Mouse (Mus musculus) stomach, embryonic 15.5 days (tissue): ENCODE data around the gene Tbcc. TPM values are rescaled to one million over a fixed set of nuclear protein-coding genes. Genes with fewer than 3 reads are reported as not detected.
"Not testable (repeated sequence)": the region's sequence is repeated elsewhere in the genome, so short reads cannot be mapped to it uniquely, and the experiment has no call there.

Source experiments
- ATAC-seq: fragments of 200-750 bp; cut with Nextera tagmentation; 2 replicates; pipeline ENCODE4 v1.8.0; 2017; ENCODE audit warnings: low read depth, moderate number of reproducible peaks, moderate TSS enrichment; ENCODE audit not compliant: insufficient read depth, low FRiP score
- H3K27ac ChIP-seq: fragments of 300-500 bp; sonication (generic); 2 replicates; pipeline ENCODE4 v1.5.1; 2015; ENCODE audit warnings: mild to moderate bottlenecking, inconsistent platforms
- H3K27me3 ChIP-seq: fragments of 300-500 bp; sonication (generic); replicated peaks from 2 replicates; pipeline ENCODE4 v1.6.1; 2015; ENCODE audit warnings: inconsistent platforms
- H3K36me3 ChIP-seq: fragments of 300-500 bp; sonication (generic); 2 replicates; pipeline ENCODE4 v1.6.1; 2015; ENCODE audit warnings: inconsistent platforms
- H3K4me1 ChIP-seq: fragments of 300-500 bp; sonication (generic); 2 replicates; pipeline ENCODE4 v1.6.1; 2015; ENCODE audit warnings: inconsistent platforms
- H3K4me2 ChIP-seq: fragments of 300-500 bp; sonication (generic); 2 replicates; pipeline ENCODE4 v1.6.1; 2015; ENCODE audit warnings: mild to moderate bottlenecking, inconsistent platforms
- H3K4me3 ChIP-seq: fragments of 300-500 bp; sonication (generic); replicated peaks from 2 replicates; pipeline ENCODE4 v1.5.1; 2015; ENCODE audit warnings: inconsistent platforms
- H3K9ac ChIP-seq: fragments of 300-500 bp; sonication (generic); 2 replicates; pipeline ENCODE4 v1.6.1; 2015; ENCODE audit warnings: inconsistent platforms
- H3K9me3 ChIP-seq: fragments of 300-500 bp; sonication (generic); 2 replicates; pipeline ENCODE4 v1.6.1; 2016; ENCODE audit warnings: inconsistent platforms
- WGBS: fragments of 180-500 bp; shearing (Covaris S2); methylation state at CpG from one replicate; pipeline ENCODE4 v1.1.7; 2015; 5-methylcytosine and 5-hydroxymethylcytosine counted together
- polyA plus RNA-seq: library from polyadenylated mRNA; unstranded; fragments of >200 nt; fragmentation: Nextera tagmentation; extraction: Ambion mirVana; gene quantifications from 2 replicates; pipeline ENCODE4 v1.2.1, GENCODE M21; 2015

Tbcc gene
- polyA plus RNA-seq = 54.8 and 63.0 TPM in 2 replicates

GRCm38 (mm10) chr17:46890116-46890815 is at the start of gene Tbcc:
Gene Tbcc (plus strand): TSS chr17:46890684.
- Histone ChIP-seq H3K36me3 (no peaks in the 10 kb centered on the region), H3K9me3 (no peaks in the 10 kb centered on the region), H3K4me1 (peaks cover 28% of the 10 kb centered on the region), H3K4me2 (peak within 1 kb of the TSS; percentile 94), H3K9ac (peak within 1 kb of the TSS; percentile 95), H3K4me3 (peak within 1 kb of the TSS; percentile 92), H3K27me3 (no peaks in the 10 kb centered on the region), H3K27ac (peak within 1 kb of the TSS; percentile 98)
- WGBS = under 1% methylated on average over 40 of the region's 40 CpGs
- peak; percentile 89 for ATAC-seq

DNA sequence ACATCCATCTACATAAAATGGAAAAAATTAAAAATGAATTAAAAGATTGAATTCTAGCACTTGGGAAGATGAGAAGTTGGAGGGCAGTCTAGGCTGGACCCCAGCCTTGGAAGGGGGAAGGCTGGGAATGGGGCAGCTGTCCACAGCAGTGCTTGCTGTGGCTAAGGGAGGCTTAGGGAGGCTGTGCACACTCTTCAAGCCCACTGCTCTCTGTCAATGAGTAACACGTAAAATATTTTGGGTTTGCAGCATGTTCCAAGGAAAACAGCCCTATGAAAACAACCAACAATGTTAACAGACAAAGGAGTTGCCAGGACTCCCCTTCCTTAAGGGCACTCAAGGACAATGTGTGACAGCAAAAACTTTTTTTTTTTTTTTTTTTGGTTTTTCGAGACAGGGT is 47.5 kb upstream of the Tbcc start:
- WGBS = 75% methylated on average over 2 of the region's 2 CpGs
- Histone ChIP-seq H3K4me2 (no peak overlapping the region), H3K36me3 (no peaks in the 10 kb centered on the region), H3K4me1 (no peaks in the 10 kb centered on the region), H3K4me3 (no peak overlapping the region), H3K9me3 (no peaks in the 10 kb centered on the region), H3K27me3 (no peaks in the 10 kb centered on the region), H3K27ac (no peak overlapping the region), H3K9ac (no peak overlapping the region)
- ATAC-seq = no peak

- H3K4me1 ChIP-seq = no peaks in the 10 kb centered on the region
- H3K9me3 ChIP-seq = no peaks in the 10 kb centered on the region
- H3K4me2 ChIP-seq = no peak overlapping the region
- no peak overlapping the region for H3K9ac ChIP-seq
- H3K27me3 ChIP-seq = no peaks in the 10 kb centered on the region
- 64% methylated on average over 7 of the region's 7 CpGs for WGBS
- H3K36me3 ChIP-seq = no peaks in the 10 kb centered on the region
- no peak overlapping the region for H3K4me3 ChIP-seq
- no peak for ATAC-seq
- H3K27ac ChIP-seq = no peak overlapping the region
These were observed 46.8 kb upstream of the Tbcc start for GRCm38 (mm10) chr17:46843716-46844115.

DNA sequence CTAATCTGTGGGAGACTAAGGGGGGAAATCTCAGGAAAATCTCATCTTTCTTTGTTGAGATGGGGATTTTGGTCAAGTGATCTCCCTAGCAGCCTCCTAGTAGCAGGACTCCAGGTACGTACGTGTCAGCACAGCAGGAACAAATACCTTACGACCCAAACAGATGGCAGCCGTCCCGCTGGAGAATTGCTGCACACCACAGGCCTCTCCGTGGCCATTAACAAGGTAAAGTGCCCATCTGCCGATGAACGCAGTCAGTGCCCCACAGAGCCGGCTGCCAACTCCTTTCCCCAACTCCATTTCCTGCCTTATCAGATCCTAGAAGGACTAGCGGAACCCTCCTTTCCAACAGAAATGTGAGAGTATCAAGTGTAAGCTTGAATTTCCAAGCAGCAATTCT is 45.7 kb upstream of the Tbcc start:
- H3K4me1 ChIP-seq = no peaks in the 10 kb centered on the region
- no peak overlapping the region for H3K27ac ChIP-seq
- H3K36me3 ChIP-seq = no peaks in the 10 kb centered on the region
- H3K27me3 ChIP-seq = no peaks in the 10 kb centered on the region
- no peak for ATAC-seq
- no peaks in the 10 kb centered on the region for H3K9me3 ChIP-seq
- H3K4me3 ChIP-seq = no peak overlapping the region
- H3K4me2 ChIP-seq = no peak overlapping the region
- H3K9ac ChIP-seq = no peak overlapping the region
- 75% methylated on average over 10 of the region's 10 CpGs for WGBS

DNA sequence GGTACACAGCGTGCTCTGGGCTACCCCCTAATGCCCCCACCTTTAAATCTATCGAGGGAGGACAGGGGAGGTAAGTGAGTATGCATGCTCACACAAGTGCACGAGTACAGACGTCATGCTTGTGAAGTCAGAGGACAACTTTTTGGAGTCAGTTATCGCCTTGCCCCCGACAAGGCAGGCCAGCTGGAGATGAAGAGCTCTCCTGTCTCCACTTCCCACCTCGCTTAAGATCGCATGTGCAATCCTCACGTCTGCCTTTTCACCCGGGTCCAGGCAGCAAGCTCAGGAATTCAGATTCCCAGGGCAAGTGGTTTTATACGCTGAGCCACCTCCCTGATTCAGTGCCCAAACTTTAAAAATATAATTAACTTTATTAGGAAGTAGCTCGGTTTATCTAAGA is 45.2 kb upstream of the Tbcc start:
- no peaks in the 10 kb centered on the region for H3K27me3 ChIP-seq
- no peaks in the 10 kb centered on the region for H3K4me1 ChIP-seq
- H3K36me3 ChIP-seq = no peaks in the 10 kb centered on the region
- no peak for ATAC-seq
- H3K27ac ChIP-seq = no peak overlapping the region
- no peak overlapping the region for H3K4me2 ChIP-seq
- H3K9me3 ChIP-seq = no peaks in the 10 kb centered on the region
- no peak overlapping the region for H3K4me3 ChIP-seq
- WGBS = 76% methylated on average over 12 of the region's 12 CpGs
- H3K9ac ChIP-seq = no peak overlapping the region

GRCm38 (mm10) chr17:46846573-46846972 is 43.9 kb upstream of the Tbcc start:
- H3K27me3 ChIP-seq, H3K36me3 ChIP-seq, H3K4me1 ChIP-seq, H3K4me2 ChIP-seq, H3K9ac ChIP-seq, ATAC-seq, H3K9me3 ChIP-seq, H3K4me3 ChIP-seq, H3K27ac ChIP-seq: not testable (repeated sequence)
- WGBS = 93% methylated on average over 18 of the region's 18 CpGs

- Histone ChIP-seq H3K9ac (no peak overlapping the region), H3K4me3 (no peak overlapping the region), H3K27ac (no peak overlapping the region), H3K27me3 (no peaks in the 10 kb centered on the region), H3K4me2 (no peak overlapping the region), H3K36me3 (no peaks in the 10 kb centered on the region), H3K4me1 (no peaks in the 10 kb centered on the region), H3K9me3 (no peaks in the 10 kb centered on the region)
- no peak for ATAC-seq
- 91% methylated on average over 7 of the region's 7 CpGs for WGBS
These were observed 43.3 kb upstream of the Tbcc start for GRCm38 (mm10) chr17:46847206-46847605.

DNA sequence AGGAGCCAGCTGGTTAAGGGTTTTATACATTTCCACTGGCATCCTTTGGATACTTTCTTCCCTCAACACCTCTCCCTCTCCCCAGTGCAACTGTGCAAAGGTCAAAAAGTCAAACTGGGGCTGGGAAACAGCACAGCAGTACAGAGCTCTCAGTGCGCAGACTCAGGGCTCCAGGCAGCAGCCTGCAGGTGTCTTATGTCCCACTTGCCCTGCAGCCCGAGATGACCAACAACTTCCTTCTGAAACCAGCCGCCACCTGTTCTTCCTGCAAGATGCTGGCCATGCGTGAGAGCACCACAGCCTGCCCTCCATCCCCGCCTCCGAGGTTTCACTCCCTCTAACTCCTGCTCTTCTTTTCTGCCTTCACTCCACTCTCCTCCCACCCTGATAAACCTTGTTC is 37.8 kb upstream of the Tbcc start:
- ATAC-seq = peak; percentile 41; the same call in 1 of the 2 replicates
- 17% methylated on average over 6 of the region's 6 CpGs for WGBS
- Histone ChIP-seq H3K4me3 (no peak overlapping the region), H3K27ac (peak overlapping the region; percentile 57), H3K4me2 (no peak overlapping the region), H3K36me3 (no peaks in the 10 kb centered on the region), H3K9me3 (no peaks in the 10 kb centered on the region), H3K9ac (no peak overlapping the region), H3K27me3 (no peaks in the 10 kb centered on the region), H3K4me1 (peaks cover 22% of the 10 kb centered on the region)

DNA sequence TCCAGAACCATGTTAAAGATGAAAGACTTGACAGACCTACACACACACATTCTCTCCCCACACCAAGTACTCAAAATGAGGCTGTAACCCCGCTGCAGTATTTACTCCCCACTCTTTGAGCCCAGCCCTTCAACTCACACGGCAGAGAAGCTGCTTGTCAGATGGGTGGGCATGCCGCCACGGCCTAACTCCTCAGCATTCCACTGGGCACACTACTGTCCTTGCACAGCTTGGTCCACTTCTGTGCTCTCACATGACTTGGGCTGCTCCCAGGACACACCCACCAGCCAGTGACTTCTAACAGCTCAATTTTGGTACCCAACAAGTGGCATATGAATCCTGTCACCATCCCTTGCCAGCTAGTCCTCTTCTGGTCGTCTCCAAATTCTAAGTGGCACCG is 37.2 kb upstream of the Tbcc start:
- no peaks in the 10 kb centered on the region for H3K9me3 ChIP-seq
- H3K4me2 ChIP-seq = peak overlapping the region; percentile 9; the same call in 1 of the 2 replicates
- peaks cover 22% of the 10 kb centered on the region for H3K4me1 ChIP-seq
- H3K9ac ChIP-seq = no peak overlapping the region
- no peak overlapping the region for H3K4me3 ChIP-seq
- H3K27ac ChIP-seq = peak overlapping the region; percentile 57
- H3K36me3 ChIP-seq = no peaks in the 10 kb centered on the region
- 33% methylated on average over 6 of the region's 6 CpGs for WGBS
- H3K27me3 ChIP-seq = no peaks in the 10 kb centered on the region
- ATAC-seq = no peak

DNA sequence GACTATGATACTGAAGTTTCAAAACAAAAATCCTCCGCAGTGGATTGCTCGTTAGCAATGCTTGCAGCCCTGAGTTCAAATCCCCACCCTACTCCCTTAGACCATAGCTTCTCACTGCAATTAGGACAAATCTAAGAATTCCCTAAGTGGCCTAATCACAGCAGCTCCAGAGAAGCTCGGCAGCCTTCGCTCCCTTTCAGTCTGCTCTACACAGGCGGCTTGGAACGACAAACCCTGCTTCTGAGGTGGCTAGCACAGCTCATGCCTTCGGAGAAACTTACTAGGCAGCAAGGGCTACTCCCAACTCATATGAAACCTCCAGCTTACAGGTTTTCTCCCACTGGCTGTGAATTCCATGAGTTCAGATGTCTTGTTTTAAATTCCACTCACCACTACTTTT is 36.4 kb upstream of the Tbcc start:
- Histone ChIP-seq H3K27ac (peak overlapping the region; percentile 82; the same call in 1 of the 2 replicates), H3K27me3 (no peaks in the 10 kb centered on the region)
- WGBS = 86% methylated on average over 7 of the region's 7 CpGs

DNA sequence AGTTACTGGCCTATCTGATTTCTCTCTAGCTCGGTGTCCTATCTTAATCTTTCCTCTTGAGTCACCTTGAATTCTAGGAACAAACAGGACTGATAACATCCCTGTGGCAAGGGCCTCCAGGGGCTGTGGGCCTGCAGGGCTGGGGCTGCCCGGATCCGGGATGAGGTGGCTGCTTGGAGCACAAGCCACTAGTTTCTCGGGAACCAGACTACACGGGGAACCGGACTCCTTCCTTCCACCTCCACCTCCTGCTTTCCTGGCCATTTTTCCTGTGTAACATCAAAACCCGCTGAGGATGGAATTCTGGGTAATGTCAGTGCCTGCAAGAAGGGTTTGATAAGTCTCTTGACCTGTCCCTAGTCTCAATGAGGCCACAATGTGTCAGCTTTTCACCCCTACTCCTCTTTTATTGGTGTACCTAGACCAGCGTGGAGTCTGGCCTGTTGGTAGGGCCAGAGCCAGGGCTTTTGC is 35.8 kb upstream of the Tbcc start:
- peak overlapping the region; percentile 82 for H3K27ac ChIP-seq
- peak overlapping the region; percentile 61 for H3K4me2 ChIP-seq
- no peak overlapping the region for H3K9ac ChIP-seq
- no peaks in the 10 kb centered on the region for H3K27me3 ChIP-seq
- H3K4me1 ChIP-seq = peaks cover 22% of the 10 kb centered on the region
- H3K4me3 ChIP-seq = no peak overlapping the region; the same call in 1 of the 2 replicates
- no peaks in the 10 kb centered on the region for H3K36me3 ChIP-seq
- no peak for ATAC-seq
- no peaks in the 10 kb centered on the region for H3K9me3 ChIP-seq
- WGBS = 57% methylated on average over 8 of the region's 8 CpGs

More for the DNA sequence above, 36.4 kb upstream of the Tbcc start:
- Histone ChIP-seq H3K4me2 (peak overlapping the region; percentile 61; the same call in 1 of the 2 replicates), H3K9ac (no peak overlapping the region), H3K36me3 (no peaks in the 10 kb centered on the region), H3K4me1 (peaks cover 22% of the 10 kb centered on the region), H3K9me3 (no peaks in the 10 kb centered on the region), H3K4me3 (no peak overlapping the region)
- no peak for ATAC-seq

- H3K9me3 ChIP-seq = no peaks in the 10 kb centered on the region
- no peaks in the 10 kb centered on the region for H3K36me3 ChIP-seq
- H3K4me1 ChIP-seq = peaks cover 22% of the 10 kb centered on the region
- peak overlapping the region; percentile 19; the same call in 1 of the 2 replicates for H3K9ac ChIP-seq
- H3K4me2 ChIP-seq = peak overlapping the region; percentile 61
- no peaks in the 10 kb centered on the region for H3K27me3 ChIP-seq
- peak overlapping the region; percentile 100 for H3K27ac ChIP-seq
- 50% methylated on average over 15 of the region's 15 CpGs for WGBS
- H3K4me3 ChIP-seq = peak overlapping the region; percentile 84
- no peak for ATAC-seq
These were observed 35.0 kb upstream of the Tbcc start for GRCm38 (mm10) chr17:46855328-46856106.
